Mouse (Mus musculus) A20 (cell line): Measurements from ENCODE around the gene Grip1.

Source experiments
- DNase-seq: peaks from one replicate; pipeline ENCODE4 v3.0.0-alpha.2; 2011; ENCODE audit warnings: low read depth, low spot score

The Grip1 gene

GRCm38 (mm10) chr10:119458991-119459390, 5.4 kb downstream of the Grip1 start:
- no peak for DNase-seq

DNA sequence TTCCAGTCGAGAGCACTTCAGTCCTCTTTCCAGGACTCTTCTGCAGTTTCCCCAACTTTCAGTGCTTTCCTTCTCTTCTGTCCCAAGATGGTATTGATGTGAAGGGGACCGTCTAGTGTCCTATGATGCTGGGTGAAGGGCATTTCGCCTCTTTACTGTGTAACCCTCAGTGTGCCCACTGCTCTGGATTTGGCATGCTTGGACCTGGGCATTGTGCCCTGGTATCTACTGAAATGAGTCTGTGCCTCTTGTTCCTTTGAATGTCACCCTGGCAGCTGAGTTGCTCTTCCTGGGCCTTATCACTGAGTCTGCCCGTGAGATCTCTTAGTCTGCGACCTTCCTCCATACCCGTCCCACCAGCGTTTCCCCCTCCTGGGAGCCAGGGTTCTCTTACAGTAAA, 9.7 kb downstream of the Grip1 start:
- DNase-seq, result no peak

DNA sequence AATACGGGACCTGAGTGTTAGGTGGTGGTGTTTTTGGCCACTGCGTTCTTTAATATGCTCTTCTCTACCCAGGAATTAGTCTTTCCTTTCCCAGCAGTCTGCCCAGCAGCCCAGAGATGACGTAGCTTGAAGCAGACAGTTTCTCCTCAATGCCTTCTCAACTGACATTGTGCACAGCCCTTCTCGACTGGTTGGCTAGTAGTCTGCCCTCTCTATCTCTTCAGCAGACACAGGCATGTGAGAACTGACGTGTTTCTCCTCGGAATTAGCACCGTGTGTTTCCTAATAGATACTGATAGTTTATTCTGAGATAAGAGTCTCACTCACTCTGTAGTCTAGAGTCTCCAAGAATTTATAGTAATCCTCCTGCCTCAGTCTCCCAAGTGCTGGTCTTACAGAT, 10.2 kb downstream of the Grip1 start:
- no peak for DNase-seq

DNA sequence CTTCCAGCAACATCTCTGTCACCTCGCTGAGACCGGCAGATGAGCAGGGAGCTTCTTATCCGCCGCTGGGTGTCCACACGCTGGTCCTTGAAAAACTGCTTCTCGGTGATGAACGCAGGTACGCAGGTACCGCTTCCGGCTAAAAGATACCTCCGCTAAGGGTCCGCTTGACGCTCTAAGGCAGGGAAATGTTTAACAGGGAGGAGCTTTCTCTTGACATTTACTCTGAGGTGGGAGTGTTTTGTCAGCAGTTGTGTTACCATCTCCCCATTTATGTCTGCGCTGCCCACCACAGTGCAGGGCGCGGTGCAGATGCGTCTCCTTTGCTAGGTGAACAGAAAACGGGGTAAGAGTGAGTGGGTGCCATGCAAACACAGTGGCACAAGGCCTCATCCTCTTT, 14.3 kb downstream of the Grip1 start:
- no peak for DNase-seq

GRCm38 (mm10) chr10:119470096-119470495, 16.5 kb downstream of the Grip1 start:
- no peak for DNase-seq

- DNase-seq, result no peak
Observed at GRCm38 (mm10) chr10:119475166-119475565, 21.5 kb downstream of the Grip1 start.

DNA sequence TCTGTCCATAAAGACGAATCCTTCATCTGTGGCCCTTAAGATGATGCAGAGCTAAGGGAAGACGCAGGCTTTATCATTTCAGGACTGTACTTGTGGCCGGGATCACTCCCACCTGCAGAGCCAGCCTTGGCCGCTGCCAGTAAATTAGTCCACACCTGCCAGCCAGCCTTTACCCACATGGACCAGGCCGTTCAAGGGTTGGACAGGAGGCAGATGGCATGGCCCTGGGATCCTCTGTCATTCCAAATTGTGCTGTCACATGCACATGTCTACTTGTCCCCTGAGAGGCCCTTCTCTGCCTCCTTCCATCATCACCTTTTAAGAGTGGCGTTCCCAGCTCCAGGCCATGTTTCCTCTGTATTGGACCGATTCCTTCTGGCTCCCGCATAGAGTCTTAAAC, 24.0 kb downstream of the Grip1 start:
- no peak for DNase-seq

- DNase-seq, result no peak
Observed at GRCm38 (mm10) chr10:119483068-119483705, 29.6 kb downstream of the Grip1 start.

- DNase-seq, result no peak
Observed at GRCm38 (mm10) chr10:119483766-119484165, 30.1 kb downstream of the Grip1 start.

- no peak for DNase-seq
Observed at GRCm38 (mm10) chr10:119486936-119487335, 33.3 kb downstream of the Grip1 start.

- DNase-seq, result no peak
Observed at GRCm38 (mm10) chr10:119490831-119491230, 37.2 kb downstream of the Grip1 start.

- DNase-seq, result no peak
Observed at GRCm38 (mm10) chr10:119495317-119495716, 41.7 kb downstream of the Grip1 start.

GRCm38 (mm10) chr10:119496221-119496620, 42.6 kb downstream of the Grip1 start:
- no peak for DNase-seq

DNA sequence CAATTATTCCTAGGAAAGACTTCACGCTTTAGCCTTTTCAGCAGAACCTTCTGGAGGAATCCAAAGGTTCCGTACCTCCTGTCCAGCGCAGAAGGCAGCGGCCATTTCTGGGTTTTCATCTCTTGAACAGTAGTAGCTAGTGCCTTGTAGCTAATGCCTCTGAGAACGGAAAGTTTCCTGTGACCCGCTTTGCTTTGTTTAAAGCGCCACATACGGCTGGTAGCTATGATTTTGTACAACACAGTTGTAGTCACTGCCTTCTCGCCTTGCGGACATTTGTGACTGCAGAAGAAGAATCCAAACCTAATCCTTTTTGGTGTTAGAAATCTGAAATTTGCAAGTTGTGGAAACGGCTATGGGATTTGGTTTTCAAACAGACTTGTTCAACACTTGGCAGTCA, 68.1 kb downstream of the Grip1 start:
- DNase-seq, result no peak

DNA sequence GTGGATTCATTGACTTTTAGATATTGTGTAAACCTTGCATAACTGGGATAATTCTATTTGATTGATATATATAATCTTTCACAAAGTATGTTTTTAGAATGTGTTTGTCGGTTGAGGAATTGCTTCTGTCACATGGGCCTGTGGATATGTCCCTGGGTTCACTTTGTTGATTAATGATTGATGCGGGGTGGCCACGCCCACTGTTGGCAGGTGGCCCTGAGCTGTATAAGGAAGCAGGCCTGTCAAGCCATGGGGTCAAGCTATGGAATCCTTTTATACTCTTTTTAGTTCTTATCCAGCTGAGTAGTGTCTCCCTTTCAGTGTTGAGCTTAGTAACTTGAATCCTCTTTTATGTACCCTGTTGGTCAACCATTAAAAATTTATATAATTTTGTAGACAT, 72.1 kb downstream of the Grip1 start:
- DNase-seq, result no peak

DNA sequence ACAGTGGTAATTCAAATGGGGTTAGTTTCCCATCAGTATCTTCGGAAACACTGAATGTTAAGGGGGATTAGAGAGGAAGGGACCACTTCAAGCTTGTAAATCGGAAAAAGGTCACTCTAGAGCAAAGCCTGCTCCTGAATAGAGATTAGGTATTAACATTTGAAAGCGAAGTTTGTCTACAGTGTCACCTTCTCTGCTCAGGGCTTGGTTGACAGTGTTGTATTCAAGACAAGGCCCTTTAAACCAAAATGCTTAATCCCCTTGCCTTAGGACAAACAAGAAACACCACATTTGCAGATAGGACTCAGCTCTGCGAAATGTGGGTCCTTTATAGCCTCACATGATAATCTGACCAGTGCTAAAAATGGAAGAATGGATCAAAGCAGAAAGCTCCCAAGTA, 81.2 kb downstream of the Grip1 start:
- DNase-seq, result no peak

GRCm38 (mm10) chr10:119541655-119542054, 88.0 kb downstream of the Grip1 start:
- no peak for DNase-seq

GRCm38 (mm10) chr10:119543771-119544170, 90.1 kb downstream of the Grip1 start:
- no peak for DNase-seq

- DNase-seq, result no peak
Observed at GRCm38 (mm10) chr10:119544743-119545142, 91.1 kb downstream of the Grip1 start.

DNA sequence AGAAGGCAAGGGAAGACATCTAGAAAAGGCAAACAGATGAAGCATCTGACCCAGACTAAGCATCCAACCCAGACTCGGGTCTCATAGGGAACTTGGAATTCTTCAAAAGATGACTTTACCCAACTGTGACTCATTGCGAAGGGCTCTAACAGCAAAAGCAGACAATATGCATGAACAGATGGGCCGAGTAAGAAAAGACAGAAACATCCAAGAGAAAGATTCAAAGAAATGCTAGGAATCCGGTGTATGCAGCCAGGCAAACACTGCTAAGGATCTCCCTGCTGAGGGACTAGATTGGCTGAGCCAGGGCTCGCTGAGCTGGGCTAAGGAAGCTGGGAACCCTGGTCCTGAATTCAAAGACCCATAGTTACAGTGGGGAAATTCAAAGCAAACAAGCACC, 94.2 kb downstream of the Grip1 start:
- no peak for DNase-seq

DNA sequence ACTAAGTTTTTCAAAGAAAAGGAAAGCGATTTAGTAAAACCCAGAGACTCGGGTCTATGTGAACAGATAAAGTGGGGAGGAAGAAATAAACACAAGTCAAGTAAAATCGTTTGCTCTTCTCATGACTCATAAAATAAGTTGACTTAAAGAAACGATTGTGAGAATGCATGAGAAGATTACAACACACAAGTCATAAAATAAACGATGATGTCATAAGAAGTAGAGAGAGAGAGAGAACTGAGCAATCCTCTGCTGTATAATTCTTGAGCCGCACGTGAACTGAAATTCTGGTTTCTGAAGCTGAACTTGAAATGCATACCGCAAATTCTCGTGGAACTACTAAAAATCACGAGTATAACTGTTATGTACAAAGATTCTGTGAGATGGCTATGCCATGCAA, 95.1 kb downstream of the Grip1 start:
- DNase-seq, result no peak

- DNase-seq, result no peak
Observed at GRCm38 (mm10) chr10:119550630-119551029, 97.0 kb downstream of the Grip1 start.

DNA sequence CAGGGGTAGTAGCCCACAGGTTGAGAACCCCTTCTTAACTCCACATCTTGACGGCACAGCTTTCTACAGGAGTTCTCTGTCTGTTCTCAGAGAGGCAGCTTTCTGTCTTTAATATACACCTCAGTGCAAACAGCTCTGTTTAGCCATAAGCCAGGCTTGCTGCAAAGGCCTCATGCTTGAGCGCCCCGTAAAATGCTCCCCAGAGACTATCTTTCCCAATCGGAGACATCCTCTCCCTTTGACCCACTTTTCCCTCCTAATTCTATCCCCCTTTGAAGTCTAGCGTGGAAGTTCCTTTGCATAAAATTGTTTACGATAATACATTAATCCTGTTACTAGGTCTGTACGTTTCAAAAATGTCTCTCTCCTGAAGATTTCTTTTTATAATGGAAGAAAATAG, 102.7 kb downstream of the Grip1 start:
- no peak for DNase-seq

DNA sequence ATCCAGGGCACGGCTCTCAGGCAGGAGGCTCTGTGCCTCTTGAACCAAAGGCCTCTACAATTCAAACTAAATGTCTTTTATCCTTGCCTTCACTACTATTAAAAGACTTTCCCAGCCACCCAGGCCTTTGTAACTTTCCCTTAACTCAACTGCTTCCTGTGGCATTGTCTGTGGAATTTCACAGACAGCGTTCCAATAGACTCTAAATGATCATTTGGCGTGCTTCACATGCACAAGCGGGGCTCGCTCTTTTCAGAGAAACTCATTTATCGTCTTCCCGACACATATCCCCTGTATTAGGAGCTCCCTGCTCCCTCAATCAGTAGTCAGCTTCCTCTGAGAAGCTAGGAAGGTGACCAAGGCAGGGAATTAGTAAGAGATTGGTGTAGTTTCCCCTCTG, 104.8 kb downstream of the Grip1 start:
- DNase-seq, result no peak
